Mouse (Mus musculus): Measurements from ENCODE around the gene P4hb.

The P4hb gene

GRCm38 (mm10) chr11:120512790-120513453 lies 60.1 kb downstream of the P4hb start:
- in situ Hi-C loops (cut with MseI, MboI), result no loop called here

- in situ Hi-C loops (cut with MseI, MboI), result no loop called here
These were observed 62.5 kb downstream of the P4hb start for GRCm38 (mm10) chr11:120510375-120511030.
